ENCODE assay signal across 8 mouse cellular contexts in the genomic region with DNA sequence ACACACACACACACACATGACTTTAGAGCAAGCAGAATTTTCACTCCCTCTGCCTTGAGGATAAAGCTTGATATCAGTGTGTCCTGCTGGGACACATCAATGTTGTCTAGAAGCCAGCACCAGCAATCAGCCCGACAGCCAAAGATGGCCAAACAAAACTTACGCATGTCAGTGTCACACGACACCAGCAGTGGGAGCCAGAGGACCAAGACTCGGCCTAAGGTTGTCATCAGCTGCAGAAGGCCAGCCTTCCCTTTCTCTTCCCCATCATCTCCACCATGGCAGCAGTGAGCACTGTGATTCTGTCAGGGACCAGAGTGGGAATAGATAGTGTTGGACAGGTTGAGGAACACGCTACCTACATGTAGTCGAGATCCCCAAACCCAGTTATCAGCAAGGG. TPM values are rescaled to one million over a fixed set of nuclear protein-coding genes. Genes with fewer than 3 reads are reported as not detected.
A peak's percentile ranks its signal among the peaks of the same experiment; 100 is the strongest.
DNase-seq lines count a peak whose midpoint lies in the region; ATAC-seq lines count a peak whose summit lies in the region.

No protein-coding gene starts in this region.

- ATAC-seq in CD4-positive, CD25-positive, alpha-beta regulatory T cell, adult 4 months, result no peak
- ATAC-seq in monocyte, adult 5-6 weeks (replicated peaks; ENCODE audit: insufficient number of reproducible peaks, low FRiP score, low TSS enrichment, poor library complexity, severe bottlenecking), result peak; percentile 38

- peak; percentile 52 for DNase-seq in CD4-positive, CD25-positive, alpha-beta regulatory T cell, adult 2 months (ENCODE audit: low read depth, low spot score)
- peak; percentile 31 to 34 for DNase-seq in layer of hippocampus, postnatal 10 days (ENCODE audit: low spot score in 2 of 2)
- no peak for DNase-seq in layer of hippocampus, adult 9-10 months (ENCODE audit: low spot score)
- peak; percentile 83 for DNase-seq in ZHBTc4 (ENCODE audit: low read depth, low spot score)
- peak; percentile 11 for DNase-seq in forelimb bud, embryonic 11.5 days (ENCODE audit: low read depth, low spot score)
- DNase-seq in frontal cortex, postnatal 36 days (ENCODE audit: low spot score in 2 of 2), result no peak

RNA-seq across cellular contexts. Expression of gene Pold3, which starts 2.1 kb away (rescaled TPM):
- polyA plus RNA-seq in CD4-positive, CD25-positive, alpha-beta regulatory T cell, adult 4 months (2017; shearing (Covaris generic)), result 10 to 100 TPM; 37.3 to 46.3 TPM
- total RNA-seq in layer of hippocampus, postnatal 10 days (2021), result 10 to 100 TPM; 28.9 to 30.0 TPM
- 56.5 to 79.7 TPM (median 70.0 TPM) in 3 replicates for total RNA-seq in monocyte, adult 5-6 weeks (2017)

RNA-seq across cellular contexts. Expression of gene Lipt2, which starts 35.6 kb away (rescaled TPM):
- polyA plus RNA-seq in CD4-positive, CD25-positive, alpha-beta regulatory T cell, adult 4 months (2017; shearing (Covaris generic)), result not detected
- total RNA-seq in layer of hippocampus, postnatal 10 days (2021), result 1 to 10 TPM; 4.5 to 4.7 TPM
- 1.9 to 4.9 TPM in 2 of 3 replicates, not detected in the other for total RNA-seq in monocyte, adult 5-6 weeks (2017)

RNA-seq across cellular contexts. Expression of gene Kcne3, which starts 52.8 kb away (rescaled TPM):
- polyA plus RNA-seq in CD4-positive, CD25-positive, alpha-beta regulatory T cell, adult 4 months (2017; shearing (Covaris generic)), result not detected
- not detected for total RNA-seq in layer of hippocampus, postnatal 10 days (2021)
- total RNA-seq in monocyte, adult 5-6 weeks (2017), result 0.43 to 1.1 TPM (median 0.87 TPM) in 3 replicates

Comparison
In these comparisons a context has a peak if more than half of its experiments do, and no peak if none do; other contexts are left out.
1. DNase-seq: peak in CD4-positive, CD25-positive, alpha-beta regulatory T cell, adult 2 months (single experiment), layer of hippocampus, postnatal 10 days (2 of 2), ZHBTc4 (single experiment) and forelimb bud, embryonic 11.5 days (single experiment); none in layer of hippocampus, adult 9-10 months (single experiment) and frontal cortex, postnatal 36 days (0 of 2).